Mouse (Mus musculus) kidney, postnatal 10 days (tissue): Measurements from ENCODE around the gene Lrrn4.
A peak's percentile ranks its signal among the peaks of the same experiment; 100 is the strongest.

Experiments used
- DNase-seq: peaks from one replicate; pipeline ENCODE4 v3.0.0; 2021; ENCODE audit warnings: mixed read lengths

The Lrrn4 gene

GRCm38 (mm10) chr2:132880844-132881645 is at the start of gene Lrrn4:
Gene Lrrn4, minus strand, starts transcription at chr2:132880891.
- DNase-seq, result no peak

- DNase-seq, result no peak
Observed at GRCm38 (mm10) chr2:132928999-132929398, 48.3 kb upstream of the Lrrn4 start.

GRCm38 (mm10) chr2:132927871-132928270 is 47.2 kb upstream of the Lrrn4 start:
- DNase-seq, result peak; percentile 33

- no peak for DNase-seq
Observed at GRCm38 (mm10) chr2:132927298-132927697, 46.6 kb upstream of the Lrrn4 start.

GRCm38 (mm10) chr2:132923290-132924085 is 42.8 kb upstream of the Lrrn4 start:
- DNase-seq, result peak; percentile 70

DNA sequence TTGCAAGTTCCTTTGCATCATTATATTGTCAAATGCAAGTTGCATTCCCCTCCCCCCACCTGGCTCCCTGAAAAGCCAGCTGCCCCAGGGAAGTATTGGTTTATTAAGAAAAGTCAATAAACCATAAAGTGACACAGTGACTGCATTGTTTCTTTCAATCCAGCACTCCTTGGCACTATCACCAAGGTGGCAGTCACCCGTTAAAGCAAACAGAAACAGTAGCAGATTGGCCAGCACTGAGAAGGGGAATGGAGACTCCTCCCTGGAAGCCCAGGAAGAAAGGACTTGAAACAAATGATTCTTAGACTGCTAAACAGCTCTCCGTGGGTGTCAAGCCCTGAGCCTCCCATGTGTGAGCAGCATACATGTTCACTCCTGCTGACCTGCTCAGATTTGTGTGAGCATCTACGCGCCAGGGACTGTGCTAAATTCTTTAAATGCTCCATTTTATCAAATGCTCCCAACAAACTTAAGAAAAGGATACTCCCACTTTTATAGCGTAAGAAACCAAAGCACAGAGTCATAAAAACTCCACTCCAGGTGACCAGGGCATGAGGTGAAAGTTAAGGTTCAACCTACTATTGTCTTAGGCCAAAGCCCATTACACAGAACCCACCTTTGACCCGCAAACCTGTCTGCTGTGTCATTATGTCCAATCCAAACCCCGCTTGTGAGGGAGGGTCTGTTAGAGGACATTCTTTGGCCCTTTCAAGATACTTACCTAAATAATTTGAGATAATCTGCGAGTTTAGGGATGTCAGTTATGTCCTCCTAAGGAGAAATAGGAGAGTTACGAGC is 41.6 kb upstream of the Lrrn4 start:
- no peak for DNase-seq

DNA sequence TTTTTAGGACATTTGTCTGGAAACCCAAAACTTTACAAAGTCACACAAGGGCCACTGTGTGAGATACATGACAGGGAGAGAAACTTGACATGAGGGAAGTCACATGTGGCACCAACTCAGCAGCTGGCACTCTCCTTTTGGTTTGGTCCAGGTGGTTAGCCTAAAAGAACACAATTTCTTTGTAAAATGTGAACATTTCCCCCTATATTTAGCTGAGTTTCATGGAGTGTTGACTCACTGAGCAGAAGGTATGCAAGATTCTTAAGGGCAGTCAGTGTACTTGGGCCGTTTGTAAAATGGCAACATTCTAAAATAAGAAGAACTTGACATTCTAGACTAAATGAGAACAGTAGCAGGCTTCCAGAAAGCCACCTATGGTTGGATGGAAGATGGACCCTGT is 34.1 kb upstream of the Lrrn4 start:
- DNase-seq, result no peak

DNA sequence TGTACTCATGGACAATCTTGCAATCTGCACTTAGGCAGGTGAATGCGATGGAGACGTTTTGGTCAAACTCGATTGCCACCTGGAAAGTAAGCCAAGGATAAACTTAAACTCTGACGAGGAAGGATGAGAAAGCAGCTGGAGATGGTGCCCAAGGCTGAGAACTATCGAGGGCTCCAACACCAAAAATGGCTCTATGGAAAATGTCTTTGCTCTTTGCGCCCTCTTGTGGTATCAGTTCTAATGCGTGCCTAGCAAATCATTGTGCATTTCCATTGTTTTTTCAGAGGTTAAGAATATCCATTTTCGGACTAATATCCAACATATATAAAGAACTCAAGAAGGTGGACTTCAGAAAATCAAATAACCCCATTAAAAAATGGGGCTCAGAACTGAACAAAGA is 26.1 kb upstream of the Lrrn4 start:
- peak; percentile 57 for DNase-seq

GRCm38 (mm10) chr2:132904961-132905360 is 24.3 kb upstream of the Lrrn4 start:
- DNase-seq, result no peak

DNA sequence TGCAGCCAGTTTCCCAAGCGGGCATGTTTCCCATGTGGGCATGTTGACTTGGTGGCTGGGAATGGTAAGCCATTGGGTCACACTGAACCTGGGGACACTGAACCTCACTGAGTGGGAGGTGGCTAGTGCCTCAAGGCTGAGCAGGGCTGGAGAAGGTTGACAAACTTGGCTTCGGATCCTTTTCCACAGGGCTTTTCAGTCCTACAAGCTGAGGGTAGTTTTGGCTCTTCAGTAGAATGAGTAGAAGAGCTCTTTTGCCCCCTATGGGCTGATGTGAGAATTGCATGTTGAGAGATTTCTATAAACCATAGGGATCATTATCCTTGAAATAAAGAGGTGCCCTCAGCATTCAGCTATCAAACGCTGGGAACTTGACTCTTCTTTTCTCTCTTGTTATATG is 22.8 kb upstream of the Lrrn4 start:
- peak; percentile 63 for DNase-seq

DNA sequence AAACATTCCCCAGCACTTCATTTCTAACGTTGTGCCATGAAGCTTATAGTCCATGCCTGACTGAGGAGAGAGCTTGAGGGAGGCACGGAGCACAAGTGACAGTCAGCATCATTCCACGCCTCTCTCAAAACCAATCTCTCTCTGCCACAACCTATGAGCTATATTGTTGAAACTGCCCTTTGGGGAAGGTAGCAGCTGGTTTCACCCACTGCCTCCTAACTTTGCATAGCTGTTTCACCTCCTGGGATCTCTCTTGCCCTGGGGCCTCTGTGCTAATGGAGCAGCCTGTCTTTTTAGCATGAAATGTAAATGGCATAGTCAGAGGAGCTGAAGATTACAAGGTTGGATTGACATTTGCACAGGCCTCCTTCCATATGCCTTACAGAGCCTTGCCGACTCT is 21.4 kb upstream of the Lrrn4 start:
- no peak for DNase-seq

- no peak for DNase-seq
Observed at GRCm38 (mm10) chr2:132901636-132902035, 20.9 kb upstream of the Lrrn4 start.

- no peak for DNase-seq
Observed at GRCm38 (mm10) chr2:132900596-132900995, 19.9 kb upstream of the Lrrn4 start.

DNA sequence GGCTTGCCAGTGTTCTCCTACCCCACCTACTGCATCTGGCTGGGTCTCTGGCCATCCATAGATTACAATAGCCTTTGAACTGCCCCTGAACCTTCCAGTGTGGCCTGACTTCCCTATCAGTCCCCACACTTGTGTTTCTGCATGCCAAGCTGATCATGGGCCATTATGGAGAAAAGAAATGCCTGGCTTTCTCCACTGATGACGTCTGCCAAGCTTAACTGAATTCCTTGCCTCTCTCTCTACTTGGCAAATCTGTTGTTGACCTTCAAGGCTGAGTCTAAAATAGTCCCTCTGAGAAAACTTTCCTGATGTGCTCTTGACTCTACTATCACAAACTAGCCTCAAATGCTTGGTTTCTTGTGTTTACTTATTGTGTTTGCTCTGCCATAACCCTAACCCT is 17.5 kb upstream of the Lrrn4 start:
- DNase-seq, result no peak

- DNase-seq, result no peak
Observed at GRCm38 (mm10) chr2:132893826-132894225, 13.1 kb upstream of the Lrrn4 start.

GRCm38 (mm10) chr2:132885312-132885711 is 4.6 kb upstream of the Lrrn4 start:
- no peak for DNase-seq

GRCm38 (mm10) chr2:132884303-132884967 is 3.7 kb upstream of the Lrrn4 start:
- DNase-seq, result no peak

DNA sequence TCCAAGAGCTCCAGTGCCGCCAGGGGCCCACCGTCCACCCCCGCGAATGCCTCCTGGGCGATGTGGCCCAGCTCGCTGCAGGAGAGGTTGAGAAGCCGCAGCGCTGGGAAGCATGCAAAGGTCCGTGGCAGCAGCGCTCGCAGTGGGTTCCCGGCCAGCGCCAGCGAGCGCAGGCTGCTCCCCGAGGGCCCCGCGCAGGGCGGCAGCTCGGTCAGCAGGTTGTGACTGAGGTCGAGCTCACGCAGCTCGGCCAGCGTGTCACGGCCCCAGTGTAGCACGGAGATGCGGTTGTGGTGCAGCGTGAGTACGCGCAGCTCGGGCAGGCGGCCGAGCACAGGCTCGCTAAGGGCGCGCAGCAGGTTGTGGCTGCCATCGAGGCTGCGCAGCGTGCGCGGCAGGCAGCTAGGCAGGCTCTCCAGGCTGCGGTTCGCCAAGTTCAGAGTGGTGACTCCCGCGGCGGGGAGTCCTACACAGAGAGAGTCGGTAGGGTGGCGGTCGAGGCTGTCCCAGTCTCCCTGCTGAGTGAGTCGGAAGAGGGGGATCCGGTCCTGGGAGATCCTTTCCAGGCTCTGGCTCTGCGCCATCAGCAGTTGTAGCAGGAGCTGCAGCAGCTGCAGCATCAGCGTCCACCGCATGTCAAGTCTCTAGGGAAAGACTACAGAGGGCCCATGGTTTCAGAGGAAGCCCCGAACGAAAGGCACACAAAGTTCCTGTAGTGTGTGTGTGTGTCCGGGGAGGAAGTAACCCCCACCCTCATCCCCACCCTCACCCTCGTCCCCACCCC is 1.2 kb downstream of the Lrrn4 start:
- peak; percentile 74 for DNase-seq

GRCm38 (mm10) chr2:132876991-132877390 is 3.7 kb downstream of the Lrrn4 start:
- DNase-seq, result no peak

DNA sequence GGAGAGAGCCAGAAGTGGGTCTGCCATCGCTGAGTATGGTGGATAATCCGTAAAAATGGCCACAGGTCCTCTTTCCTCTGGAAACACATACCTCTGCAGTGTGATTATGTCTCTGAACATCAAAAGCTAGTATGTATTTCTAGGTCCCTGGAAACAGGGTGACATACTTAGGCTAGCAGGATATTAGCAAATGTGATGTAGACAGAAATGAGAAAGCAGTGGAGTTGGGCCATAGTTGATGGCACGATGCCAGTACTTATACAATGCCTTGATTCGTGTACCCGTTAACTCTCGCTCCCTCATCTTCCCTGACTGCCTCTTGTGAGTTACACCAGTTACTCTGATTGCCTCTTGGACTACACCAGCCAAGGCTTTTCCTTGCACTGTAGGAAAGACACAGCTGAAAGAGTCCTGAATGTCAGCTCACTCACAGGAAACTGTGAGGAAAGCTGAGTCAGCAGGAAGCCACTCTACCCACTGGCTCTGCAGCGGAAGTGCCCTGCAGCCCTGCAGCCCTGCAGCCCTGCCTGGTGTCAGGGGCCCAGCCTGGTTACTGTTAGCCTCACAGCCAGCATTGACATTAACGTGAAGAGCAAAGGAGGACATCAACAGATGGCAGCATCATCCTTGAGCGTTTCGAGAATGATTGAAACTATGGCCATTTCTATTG is 6.9 kb downstream of the Lrrn4 start:
- no peak for DNase-seq

DNA sequence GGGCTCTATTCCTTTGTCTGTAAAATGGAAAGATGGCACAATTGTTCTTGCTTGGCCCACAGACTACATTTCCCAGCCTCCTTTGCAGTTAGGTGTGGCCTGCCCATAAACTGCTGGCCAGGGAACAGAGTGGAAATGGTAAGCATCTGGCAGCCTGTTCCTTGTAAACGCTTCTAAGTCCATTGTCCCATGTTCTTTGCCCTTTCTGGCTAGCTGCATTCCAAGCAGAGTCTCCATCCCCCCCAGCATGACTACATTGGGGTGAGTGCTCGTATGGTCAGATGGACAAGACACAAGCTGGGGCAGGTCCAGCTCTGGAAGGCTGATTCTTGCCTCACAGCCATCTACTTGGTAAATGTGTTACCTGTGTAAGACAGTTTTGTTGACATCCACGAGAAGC is 9.0 kb downstream of the Lrrn4 start:
- peak; percentile 64 for DNase-seq
